Mouse (Mus musculus): Measurements from ENCODE around the gene Memo1. TPM values are rescaled to one million over a fixed set of nuclear protein-coding genes. Genes with fewer than 3 reads are reported as not detected.

The Memo1 gene
- polyA plus RNA-seq, 1 experiment: 46.5 TPM

- TF ChIP-seq CTCF (IDR thresholded peaks at IDR 0.05; ENCODE audit: extremely low read depth, insufficient read depth, low read length) (no peak), POLR2A (IDR thresholded peaks at IDR 0.05; ENCODE audit: extremely low read depth, insufficient read depth, low read length) (no peak)
- H3K4me1 ChIP-seq (ENCODE audit: control insufficient read depth, insufficient read depth, low read length): no peaks in the 10 kb centered on the region; the same call in 1 of the 2 replicates
- no peak overlapping the region for H3K27ac ChIP-seq (ENCODE audit: insufficient read depth, low read length)
- no peak overlapping the region for H3K4me3 ChIP-seq (ENCODE audit: insufficient read depth, low read length)
Observed at GRCm38 (mm10) chr17:74173726-74174125, 121.6 kb downstream of the Memo1 start.

GRCm38 (mm10) chr17:74172834-74173233, 122.5 kb downstream of the Memo1 start:
- no peaks in the 10 kb centered on the region; the same call in 1 of the 2 replicates for H3K4me1 ChIP-seq (ENCODE audit: control insufficient read depth, insufficient read depth, low read length)
- TF ChIP-seq POLR2A (IDR thresholded peaks at IDR 0.05; ENCODE audit: extremely low read depth, insufficient read depth, low read length) (no peak), CTCF (IDR thresholded peaks at IDR 0.05; ENCODE audit: extremely low read depth, insufficient read depth, low read length) (no peak)
- H3K27ac ChIP-seq (ENCODE audit: insufficient read depth, low read length): no peak overlapping the region
- H3K4me3 ChIP-seq (ENCODE audit: insufficient read depth, low read length): no peak overlapping the region

GRCm38 (mm10) chr17:74159443-74159894, 135.9 kb downstream of the Memo1 start:
- TF ChIP-seq POLR2A (IDR thresholded peaks at IDR 0.05; ENCODE audit: extremely low read depth, insufficient read depth, low read length) (no peak), CTCF (IDR thresholded peaks at IDR 0.05; ENCODE audit: extremely low read depth, insufficient read depth, low read length) (no peak)
- no peak overlapping the region for H3K4me3 ChIP-seq (ENCODE audit: insufficient read depth, low read length)

GRCm38 (mm10) chr17:74158161-74158560, 137.2 kb downstream of the Memo1 start:
- no peak overlapping the region for H3K27ac ChIP-seq (ENCODE audit: insufficient read depth, low read length)
- H3K4me1 ChIP-seq (ENCODE audit: control insufficient read depth, insufficient read depth, low read length): no peaks in the 10 kb centered on the region; the same call in 1 of the 2 replicates
- TF ChIP-seq POLR2A (IDR thresholded peaks at IDR 0.05; ENCODE audit: extremely low read depth, insufficient read depth, low read length) (no peak), CTCF (IDR thresholded peaks at IDR 0.05; ENCODE audit: extremely low read depth, insufficient read depth, low read length) (no peak)
- H3K4me3 ChIP-seq (ENCODE audit: insufficient read depth, low read length): no peak overlapping the region

More at GRCm38 (mm10) chr17:74159443-74159894, 135.9 kb downstream of the Memo1 start:
- no peaks in the 10 kb centered on the region; the same call in 1 of the 2 replicates for H3K4me1 ChIP-seq (ENCODE audit: control insufficient read depth, insufficient read depth, low read length)
- no peak overlapping the region for H3K27ac ChIP-seq (ENCODE audit: insufficient read depth, low read length)

Other genes starting within 250 kb of the Memo1 start
- gene Srd5a2, start 247.6 kb downstream of the Memo1 start, polyA plus RNA-seq (2012; rRNA removed): 0.06 TPM in 1 of 2 replicates, not detected in the other
- gene Dpy30, start 28.4 kb upstream of the Memo1 start, polyA plus RNA-seq (2012; rRNA removed): 69.0 and 69.4 TPM in 2 replicates
- gene Spast, start 43.5 kb upstream of the Memo1 start, polyA plus RNA-seq (2012; rRNA removed): 25.2 and 26.4 TPM in 2 replicates
- 23.6 and 25.1 TPM in 2 replicates for gene Slc30a6, start 100.1 kb upstream of the Memo1 start, polyA plus RNA-seq (2012; rRNA removed)
- 0.23 and 0.25 TPM in 2 replicates for gene Nlrc4, start 163.6 kb upstream of the Memo1 start, polyA plus RNA-seq (2012; rRNA removed)
- 38.8 and 46.7 TPM in 2 replicates for gene Yipf4, start 194.0 kb upstream of the Memo1 start, polyA plus RNA-seq (2012; rRNA removed)
- 96.1 and 98.6 TPM in 2 replicates for gene Birc6, start 232.8 kb upstream of the Memo1 start, polyA plus RNA-seq (2012; rRNA removed)

Measured in cortical plate, adult 2 months (tissue).